9 mouse cellular contexts compared by ENCODE assay signal in genomic region chr9:49570033-49570660, GRCm38 (mm10).
DNase-seq lines count a peak whose midpoint lies in the region; ATAC-seq and TF ChIP-seq lines count a peak whose summit lies in the region.
"Had no signal": no experiment of that assay in that cellular context is flagged by ENCODE, and none has a peak within 500 bp of the region (broad histone marks: within the 10 kb centered on the region; RNA-seq: fewer than 3 reads in every experiment).

No protein-coding gene starts in this region.

- intact Hi-C loops in left cerebral cortex, adult 2 months (cut with DNase I), result loop anchor here (2.0 to 5.0 kb wide), 2 partner anchors 23 to 227 kb away; partner anchors contain the start of gene Ncam1
- intact Hi-C loops in left cerebral cortex, postnatal 4 days (cut with DNase I), result no loop called here

- ATAC-seq in forebrain, embryonic 14.5 days, result peak; percentile 19; the same call in 1 of the 2 replicates
- peak; percentile 28 for ATAC-seq in midbrain, embryonic 13.5 days

- no peak overlapping the region for H3K9ac ChIP-seq in forebrain, embryonic 14.5 days (ENCODE audit: low read length)
- H3K9ac ChIP-seq in midbrain, embryonic 13.5 days (replicated peaks), result no peak overlapping the region
- H3K9ac ChIP-seq: stomach, embryonic 15.5 days had no signal

- H3K36me3 ChIP-seq in forebrain, embryonic 14.5 days (ENCODE audit: control insufficient read depth, insufficient read depth, low read length), result peaks cover 32% of the 10 kb centered on the region
- peaks cover 42% of the 10 kb centered on the region for H3K36me3 ChIP-seq in midbrain, embryonic 13.5 days

- no peak overlapping the region for H3K4me3 ChIP-seq in left cerebral cortex, adult 2 months
- no peak overlapping the region for H3K4me3 ChIP-seq in forebrain, embryonic 14.5 days (ENCODE audit: low read depth, low read length)
- H3K4me3 ChIP-seq in midbrain, embryonic 13.5 days (replicated peaks), result no peak overlapping the region
- no peak overlapping the region for H3K4me3 ChIP-seq in cerebellum, adult 2 months (replicated peaks; ENCODE audit: insufficient read depth, low read depth, low read length)
- H3K4me3 ChIP-seq: stomach, embryonic 15.5 days had no signal

- TF ChIP-seq CTCF in left cerebral cortex, adult 2 months (IDR thresholded peaks at IDR 0.05), result no peak
- no peak for TF ChIP-seq CTCF in cerebellum, adult 2 months (IDR thresholded peaks at IDR 0.05; ENCODE audit: borderline replicate concordance, insufficient read depth, low read depth, low read length)

- peaks cover 30% of the 10 kb centered on the region for H3K4me1 ChIP-seq in forebrain, embryonic 14.5 days (ENCODE audit: control insufficient read depth, insufficient read depth, low read length)
- H3K4me1 ChIP-seq in midbrain, embryonic 13.5 days (replicated peaks), result peaks cover 59% of the 10 kb centered on the region
- H3K4me1 ChIP-seq in cerebellum, adult 2 months (ENCODE audit: control insufficient read depth, insufficient read depth, low read length), result peaks cover 33% of the 10 kb centered on the region

- H3K4me2 ChIP-seq in forebrain, embryonic 14.5 days (ENCODE audit: low read length), result peak overlapping the region; percentile 12; the same call in 1 of the 2 replicates
- H3K4me2 ChIP-seq in midbrain, embryonic 13.5 days (replicated peaks), result peak overlapping the region; percentile 2; the same call in 1 of the 2 replicates
- H3K4me2 ChIP-seq: stomach, embryonic 15.5 days had no signal

- TF ChIP-seq POLR2A in cerebellum, adult 2 months (IDR thresholded peaks at IDR 0.05; ENCODE audit: borderline replicate concordance, insufficient read depth, low read length), result no peak

- 28% methylated on average over 7 of the region's 7 CpGs for WGBS in forebrain, embryonic 14.5 days
- 25% methylated on average over 7 of the region's 7 CpGs for WGBS in midbrain, embryonic 13.5 days
- 71% methylated on average over 7 of the region's 7 CpGs for WGBS in cerebellum, adult 2 months

- peak; percentile 3 for DNase-seq in embryo, embryonic 10.5 days (ENCODE audit: low spot score)
- DNase-seq in embryo, embryonic 11 days, result no peak
- no peak for DNase-seq in left cerebral cortex, adult 2 months (ENCODE audit: extremely low spot score in 1 of 2, low spot score in 2 of 2)
- no peak for DNase-seq in left cerebral cortex, postnatal 4 days
- DNase-seq in forebrain, embryonic 14.5 days (ENCODE audit: low spot score), result peak; percentile 52
- no peak for DNase-seq in cerebellum, adult 2 months
- DNase-seq in cerebellum, postnatal 36 days, result no peak

- H3K9me3 ChIP-seq in forebrain, embryonic 14.5 days (replicated peaks; ENCODE audit: control insufficient read depth, low read length), result no peaks in the 10 kb centered on the region
- H3K9me3 ChIP-seq in midbrain, embryonic 13.5 days, result no peaks in the 10 kb centered on the region
- H3K9me3 ChIP-seq: stomach, embryonic 15.5 days had no signal

- H3K27ac ChIP-seq in left cerebral cortex, adult 2 months, result peak overlapping the region; percentile 81
- peak overlapping the region; percentile 70 for H3K27ac ChIP-seq in forebrain, embryonic 14.5 days (ENCODE audit: low read depth, low read length)
- H3K27ac ChIP-seq in midbrain, embryonic 13.5 days, result peak overlapping the region; percentile 92
- no peak overlapping the region for H3K27ac ChIP-seq in cerebellum, adult 2 months (ENCODE audit: insufficient read depth, low read length)

- H3K27me3 ChIP-seq in forebrain, embryonic 14.5 days (replicated peaks; ENCODE audit: control insufficient read depth, insufficient read depth, low read length), result no peaks in the 10 kb centered on the region
- no peaks in the 10 kb centered on the region for H3K27me3 ChIP-seq in midbrain, embryonic 13.5 days
- H3K27me3 ChIP-seq in cerebellum, adult 2 months (ENCODE audit: control insufficient read depth, insufficient read depth, low read length), result no peaks in the 10 kb centered on the region
- H3K27me3 ChIP-seq: stomach, embryonic 15.5 days had no signal

Comparison
In these comparisons a context has a peak if more than half of its experiments do, and no peak if none do; other contexts are left out.
1. DNase-seq: peak in embryo, embryonic 10.5 days (single experiment) and forebrain, embryonic 14.5 days (single experiment); none in embryo, embryonic 11 days (single experiment), left cerebral cortex, adult 2 months (0 of 2), left cerebral cortex, postnatal 4 days (single experiment), cerebellum, adult 2 months (0 of 2) and cerebellum, postnatal 36 days (0 of 2).